Mouse (Mus musculus) E14TG2a.4 (cell line): ENCODE results near the gene Zfyve16.

Source experiments
- CTCF ChIP-seq: conservative IDR thresholded peaks from 2 replicates; pipeline ENCODE4 v1.5.1; 2014; ENCODE audit warnings: low read length
- NANOG ChIP-seq: IDR thresholded peaks from 2 replicates; pipeline ENCODE4 v1.6.1; 2014; ENCODE audit warnings: borderline replicate concordance, low read length, mixed read lengths

DNA sequence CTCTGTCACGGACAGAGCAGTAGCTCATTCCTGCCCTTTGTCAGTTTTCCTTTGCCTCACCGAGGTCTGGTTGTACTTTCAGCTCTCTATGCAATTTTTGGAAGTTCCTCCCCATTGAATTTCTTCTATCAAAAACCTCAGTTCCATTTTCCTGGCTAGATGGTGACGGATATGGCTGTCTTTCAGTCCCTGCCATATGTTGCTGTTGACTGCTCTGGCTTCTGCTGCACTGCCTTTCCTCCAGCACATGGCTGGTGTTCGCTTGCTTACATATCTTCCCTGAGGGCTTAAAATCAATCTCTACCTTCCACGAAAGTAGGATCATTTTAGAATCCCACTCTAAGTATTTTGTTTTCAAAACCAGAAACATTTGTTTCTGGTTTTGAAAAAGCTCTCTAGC lies 28.8 kb upstream of the Zfyve16 start:
- TF ChIP-seq CTCF: no peak
- TF ChIP-seq NANOG: no peak
